Mouse (Mus musculus) splenic B cell, adult 2 months (primary cell): ENCODE measurements around the gene Gm9857.

ENCODE experiments used
- DNase-seq: peaks from one replicate; pipeline ENCODE4 v3.0.0-alpha.2; 2011; ENCODE audit warnings: low read depth, low spot score
- H3K27me3 ChIP-seq: 2 replicates; pipeline ENCODE4 v1.6.1; 2012; ENCODE audit warnings: mild to moderate bottlenecking, low read length, moderate library complexity, mixed read lengths; ENCODE audit not compliant: control insufficient read depth, poor library complexity, insufficient read depth, severe bottlenecking
- H3K36me3 ChIP-seq: 2 replicates; pipeline ENCODE4 v1.6.1; 2012; ENCODE audit warnings: mild to moderate bottlenecking, low read length, moderate library complexity, mixed read lengths; ENCODE audit not compliant: control insufficient read depth, poor library complexity, insufficient read depth, severe bottlenecking

Gm9857 gene

GRCm38 (mm10) chr3:108911081-108911547 lies 29.1 kb downstream of the Gm9857 start:
- H3K36me3 ChIP-seq: peaks cover 10% of the 10 kb centered on the region
- peak; percentile 93 for DNase-seq
- no peaks in the 10 kb centered on the region for H3K27me3 ChIP-seq

DNA sequence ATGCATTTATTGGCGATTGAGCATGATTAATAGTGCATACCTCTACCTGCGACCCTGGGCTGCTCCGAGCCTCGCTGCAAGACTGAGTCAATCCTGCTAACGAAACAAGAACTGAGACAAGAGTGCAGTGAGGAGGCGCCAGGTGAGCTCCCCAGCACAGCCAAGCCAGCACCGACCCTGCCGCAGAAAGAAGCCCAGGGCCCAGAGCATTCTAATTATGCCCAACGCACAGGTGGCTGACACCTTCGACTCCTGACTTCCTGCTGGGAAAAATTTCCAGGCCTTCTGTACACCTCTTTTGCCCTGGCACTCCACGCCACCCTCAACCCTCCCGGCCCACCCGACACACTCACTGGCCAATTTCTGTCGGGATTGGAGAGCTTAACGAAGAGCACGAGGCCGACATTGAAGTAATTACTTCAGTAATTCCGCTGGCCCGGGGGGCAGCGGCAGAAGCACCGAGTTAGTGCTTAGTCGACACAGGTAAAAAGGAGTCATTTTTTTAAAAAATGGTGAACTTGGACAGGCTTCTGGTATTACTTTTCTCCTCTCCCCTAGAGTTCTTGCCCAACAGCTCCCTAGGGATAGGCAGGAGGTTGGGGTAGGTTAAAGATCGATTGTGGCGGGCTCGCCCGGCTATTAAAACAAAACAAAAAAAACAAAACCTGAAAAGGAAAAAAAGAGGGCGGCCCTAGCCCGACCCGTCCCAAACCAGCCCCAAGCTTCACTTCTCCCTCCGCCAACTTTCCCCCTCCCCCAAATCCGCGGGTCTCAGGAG lies 29.8 kb downstream of the Gm9857 start:
- DNase-seq: peak; percentile 57
- Histone ChIP-seq H3K27me3 (no peaks in the 10 kb centered on the region), H3K36me3 (peaks cover 13% of the 10 kb centered on the region)

- peaks cover 23% of the 10 kb centered on the region for H3K36me3 ChIP-seq
- no peak for DNase-seq
- no peaks in the 10 kb centered on the region for H3K27me3 ChIP-seq
Measured at GRCm38 (mm10) chr3:108902934-108903333, 37.3 kb downstream of the Gm9857 start.

- peaks cover 23% of the 10 kb centered on the region for H3K36me3 ChIP-seq
- no peaks in the 10 kb centered on the region for H3K27me3 ChIP-seq
- peak; percentile 72 for DNase-seq
Measured at GRCm38 (mm10) chr3:108902038-108902437, 38.2 kb downstream of the Gm9857 start.

DNA sequence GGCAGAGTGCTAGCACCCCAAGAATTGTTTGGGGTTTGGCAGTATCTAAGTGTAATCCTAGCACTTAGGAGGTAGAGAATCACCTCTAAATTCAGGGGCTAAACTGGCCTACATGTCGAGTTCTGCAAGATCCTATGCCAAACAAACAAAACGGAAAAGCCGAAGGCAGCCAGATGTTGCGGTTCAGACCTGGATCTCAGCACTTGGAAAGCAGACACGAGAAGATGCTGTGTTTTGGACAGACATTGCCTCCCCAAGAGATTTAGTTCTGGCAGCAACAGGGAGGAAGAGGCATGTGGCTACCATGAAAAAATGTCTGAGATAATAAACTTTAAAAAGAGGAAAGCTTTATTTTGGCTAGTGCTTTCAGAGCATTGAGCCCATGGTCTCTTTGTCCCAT lies 39.6 kb downstream of the Gm9857 start:
- no peak for DNase-seq
- H3K36me3 ChIP-seq: peaks cover 18% of the 10 kb centered on the region
- H3K27me3 ChIP-seq: no peaks in the 10 kb centered on the region

DNA sequence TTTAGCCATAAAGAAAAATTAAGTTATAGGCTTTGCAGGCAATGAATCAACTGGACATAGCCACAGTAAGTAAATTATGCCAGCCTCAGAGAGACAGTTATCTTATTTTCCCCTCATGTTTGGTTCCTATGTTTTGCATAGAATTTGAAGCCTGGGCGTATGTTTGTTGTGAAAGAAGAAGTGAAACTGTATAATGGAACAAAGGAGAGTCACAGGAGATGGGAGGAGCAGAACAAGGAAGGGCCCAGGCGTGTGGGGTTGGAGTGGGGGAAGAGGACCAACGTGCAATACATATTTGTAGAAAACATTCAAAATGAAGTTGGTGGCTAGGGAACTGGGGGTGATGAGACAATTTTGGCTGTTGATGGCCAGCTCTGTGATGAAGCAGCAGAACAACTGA lies 40.1 kb downstream of the Gm9857 start:
- H3K36me3 ChIP-seq: peaks cover 14% of the 10 kb centered on the region
- DNase-seq: peak; percentile 89
- H3K27me3 ChIP-seq: no peaks in the 10 kb centered on the region

DNA sequence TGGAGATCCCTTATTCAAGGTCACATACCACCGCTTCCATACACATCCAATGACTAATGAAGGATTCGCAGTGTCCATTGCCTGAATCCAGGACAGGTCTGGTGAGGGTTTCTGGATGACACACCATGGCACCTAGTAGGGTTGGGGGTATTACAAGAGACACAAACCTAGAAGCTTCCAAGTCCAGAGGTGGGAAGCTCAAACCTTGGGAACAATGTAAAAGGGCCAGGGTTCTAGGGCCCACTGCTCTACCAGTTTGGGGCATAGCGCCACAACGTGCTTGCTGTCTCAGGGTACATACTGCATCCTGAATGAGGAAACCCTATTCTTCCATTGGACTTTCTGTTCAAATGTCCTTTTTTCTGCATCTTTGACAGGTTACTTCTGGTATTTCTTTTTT lies 41.6 kb downstream of the Gm9857 start:
- no peak for DNase-seq
- peaks cover 4% of the 10 kb centered on the region; the same call in 1 of the 2 replicates for H3K36me3 ChIP-seq
- H3K27me3 ChIP-seq: no peaks in the 10 kb centered on the region

DNA sequence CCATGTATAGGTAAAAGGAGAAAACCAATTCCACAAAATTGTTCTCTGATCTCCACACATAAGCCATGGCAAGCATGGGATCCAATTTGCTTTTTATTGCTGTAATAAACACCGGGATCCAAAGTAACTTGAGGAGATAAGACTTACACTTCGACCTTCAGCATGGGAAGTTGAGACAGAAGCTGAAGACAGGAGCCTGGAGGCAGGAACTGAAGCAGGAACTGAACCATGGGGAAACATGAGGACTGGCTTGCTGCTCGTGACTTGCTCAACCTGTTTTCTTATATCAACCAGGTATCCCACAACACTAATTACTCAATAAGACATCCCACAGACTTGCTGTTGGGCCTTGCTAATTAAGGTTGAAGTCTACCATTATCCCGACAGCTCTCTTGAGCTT lies 47.3 kb downstream of the Gm9857 start:
- Histone ChIP-seq H3K27me3 (no peaks in the 10 kb centered on the region), H3K36me3 (no peaks in the 10 kb centered on the region)
- no peak for DNase-seq

DNA sequence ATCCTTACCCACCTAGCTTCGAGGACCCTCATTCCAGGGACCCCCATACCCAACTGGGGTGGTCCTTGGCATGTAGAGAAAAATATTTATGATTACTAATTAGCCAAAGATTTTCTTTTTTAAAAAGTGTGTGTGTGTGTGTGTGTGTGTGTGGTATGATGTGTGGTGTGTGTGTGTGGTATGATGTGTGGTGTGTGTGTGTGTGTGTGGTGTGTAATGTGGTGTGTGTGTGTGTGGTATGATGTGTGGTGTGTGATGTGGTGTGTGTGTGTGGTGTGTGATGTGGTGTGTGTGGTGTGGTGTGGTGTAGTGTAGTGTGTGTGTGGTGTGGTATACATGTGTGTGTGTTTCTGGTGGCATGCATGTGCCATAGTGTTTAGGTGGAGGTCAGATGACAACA lies 48.2 kb downstream of the Gm9857 start:
- no peak for DNase-seq
- no peaks in the 10 kb centered on the region for H3K36me3 ChIP-seq
- no peaks in the 10 kb centered on the region for H3K27me3 ChIP-seq
